Mouse (Mus musculus): ENCODE data around the gene Cdc20. TPM values are rescaled to one million over a fixed set of nuclear protein-coding genes. Genes with fewer than 3 reads are reported as not detected.
A peak's percentile ranks its signal among the peaks of the same experiment; 100 is the strongest.

Cdc20 gene
- total and polyA plus RNA-seq, 2 experiments from 2014 or later, result 57.8 to 78.4 TPM

DNA sequence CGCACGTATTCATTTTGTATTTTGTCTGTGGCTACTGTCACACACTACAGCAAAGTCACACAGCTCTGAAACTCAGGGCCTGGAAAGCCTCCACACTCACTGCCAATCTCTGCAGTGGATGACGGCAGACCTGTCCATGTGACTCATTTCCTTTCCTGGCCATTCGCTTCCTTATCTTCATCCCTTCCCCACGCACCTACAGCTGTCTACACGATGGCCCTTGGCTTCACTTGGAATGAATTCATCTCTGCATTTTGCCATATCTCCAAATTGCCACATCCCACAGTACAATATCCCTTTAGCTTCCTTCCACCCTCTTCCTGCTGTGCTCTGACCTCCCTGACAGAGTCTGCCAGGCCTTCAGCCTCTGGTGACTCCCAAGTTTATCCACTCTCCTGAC is 42.6 kb downstream of the Cdc20 start:
- no peak overlapping the region for H3K4me3 ChIP-seq (ENCODE audit: low read depth, low read length)
- H3K9me3 ChIP-seq (replicated peaks; ENCODE audit: control insufficient read depth, low read length), result no peaks in the 10 kb centered on the region
- peak overlapping the region; percentile 78 for H3K27ac ChIP-seq (ENCODE audit: low read depth)
- peak; percentile 78 for DNase-seq (ENCODE audit: low spot score)
- no peak overlapping the region for H3K4me2 ChIP-seq (ENCODE audit: low read depth, low read length)
- no peak for TF ChIP-seq CTCF (IDR thresholded peaks at IDR 0.05; ENCODE audit: low read depth)
- peak; percentile 89 for TF ChIP-seq EP300 (IDR thresholded peaks at IDR 0.05; ENCODE audit: low read depth)
- H3K9ac ChIP-seq (replicated peaks; ENCODE audit: low read depth, low read length), result no peak overlapping the region
- 18% methylated on average over 6 of the region's 6 CpGs for WGBS
- no peaks in the 10 kb centered on the region for H3K27me3 ChIP-seq (ENCODE audit: control insufficient read depth, insufficient read depth, low read length)
- peaks cover 24% of the 10 kb centered on the region for H3K4me1 ChIP-seq (ENCODE audit: control insufficient read depth, insufficient read depth)
- ATAC-seq (ENCODE audit: insufficient read depth, low read depth), result peak; percentile 86
- peaks cover 70% of the 10 kb centered on the region for H3K36me3 ChIP-seq (replicated peaks; ENCODE audit: control insufficient read depth, insufficient read depth, low read length)

DNA sequence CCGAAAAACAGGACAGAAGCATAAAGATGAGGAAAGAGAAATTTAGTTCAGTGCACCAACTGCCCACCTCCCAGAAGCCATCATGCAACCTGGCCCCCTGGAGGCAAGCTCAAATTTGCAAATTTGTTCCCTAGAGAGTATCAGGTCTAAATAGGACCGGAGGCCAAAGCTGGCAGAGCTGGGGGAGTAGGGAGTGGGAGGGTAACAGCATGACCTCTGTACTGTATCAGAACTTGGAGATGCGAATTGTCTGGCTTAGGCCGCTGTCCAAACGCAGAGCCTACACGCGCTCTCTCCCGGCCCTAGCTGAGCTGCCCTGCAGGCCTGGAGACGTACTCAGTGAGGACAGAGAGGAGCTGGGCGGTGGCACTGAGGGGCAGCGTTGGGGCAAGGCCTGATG is 47.0 kb downstream of the Cdc20 start:
- no peak overlapping the region for H3K4me2 ChIP-seq (ENCODE audit: low read depth, low read length)
- H3K27me3 ChIP-seq (ENCODE audit: control insufficient read depth, insufficient read depth, low read length), result no peaks in the 10 kb centered on the region
- 88% methylated on average over 11 of the region's 11 CpGs for WGBS
- DNase-seq (ENCODE audit: low spot score), result no peak
- no peak overlapping the region for H3K4me3 ChIP-seq (ENCODE audit: low read depth, low read length)
- peaks cover 18% of the 10 kb centered on the region for H3K4me1 ChIP-seq (ENCODE audit: control insufficient read depth, insufficient read depth)
- no peak for ATAC-seq (ENCODE audit: insufficient read depth, low read depth)
- TF ChIP-seq EP300 (IDR thresholded peaks at IDR 0.05; ENCODE audit: low read depth), result no peak
- TF ChIP-seq CTCF (IDR thresholded peaks at IDR 0.05; ENCODE audit: low read depth), result no peak
- peaks cover 86% of the 10 kb centered on the region for H3K36me3 ChIP-seq (replicated peaks; ENCODE audit: control insufficient read depth, insufficient read depth, low read length)
- H3K9me3 ChIP-seq (replicated peaks; ENCODE audit: control insufficient read depth, low read length), result no peaks in the 10 kb centered on the region
- no peak overlapping the region for H3K27ac ChIP-seq (ENCODE audit: low read depth)
- no peak overlapping the region for H3K9ac ChIP-seq (replicated peaks; ENCODE audit: low read depth, low read length)

DNA sequence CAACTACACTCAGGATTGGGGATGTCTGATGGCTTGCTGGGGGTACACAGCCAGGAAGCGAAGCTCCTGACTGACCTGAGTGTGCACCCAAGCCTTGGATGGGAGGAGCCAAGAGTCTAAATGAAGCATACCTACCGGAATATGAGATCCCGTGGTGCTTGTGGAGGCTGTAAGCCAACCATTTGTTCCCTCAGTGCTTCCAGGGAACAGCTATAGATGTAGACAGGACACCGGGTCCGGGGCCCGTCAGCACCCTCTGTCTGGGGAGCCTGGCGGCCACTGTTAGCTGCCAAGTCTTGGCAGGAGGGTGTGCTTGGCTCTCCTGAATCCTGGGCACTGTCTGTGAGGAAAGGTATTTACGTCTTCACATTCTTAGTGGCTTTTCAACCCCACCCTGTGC is 49.8 kb downstream of the Cdc20 start:
- Histone ChIP-seq H3K9me3 (replicated peaks; ENCODE audit: control insufficient read depth, low read length) (no peaks in the 10 kb centered on the region), H3K9ac (replicated peaks; ENCODE audit: low read depth, low read length) (no peak overlapping the region), H3K36me3 (replicated peaks; ENCODE audit: control insufficient read depth, insufficient read depth, low read length) (peaks cover 100% of the 10 kb centered on the region), H3K27me3 (ENCODE audit: control insufficient read depth, insufficient read depth, low read length) (no peaks in the 10 kb centered on the region), H3K4me1 (ENCODE audit: control insufficient read depth, insufficient read depth) (no peaks in the 10 kb centered on the region), H3K4me3 (ENCODE audit: low read depth, low read length) (no peak overlapping the region), H3K4me2 (ENCODE audit: low read depth, low read length) (no peak overlapping the region), H3K27ac (ENCODE audit: low read depth) (no peak overlapping the region)
- 83% methylated on average over 8 of the region's 8 CpGs for WGBS
- DNase-seq (ENCODE audit: low spot score) (no peak), ATAC-seq (ENCODE audit: insufficient read depth, low read depth) (no peak)
- no peak for TF ChIP-seq EP300 (IDR thresholded peaks at IDR 0.05; ENCODE audit: low read depth)
- no peak for TF ChIP-seq CTCF (IDR thresholded peaks at IDR 0.05; ENCODE audit: low read depth)

DNA sequence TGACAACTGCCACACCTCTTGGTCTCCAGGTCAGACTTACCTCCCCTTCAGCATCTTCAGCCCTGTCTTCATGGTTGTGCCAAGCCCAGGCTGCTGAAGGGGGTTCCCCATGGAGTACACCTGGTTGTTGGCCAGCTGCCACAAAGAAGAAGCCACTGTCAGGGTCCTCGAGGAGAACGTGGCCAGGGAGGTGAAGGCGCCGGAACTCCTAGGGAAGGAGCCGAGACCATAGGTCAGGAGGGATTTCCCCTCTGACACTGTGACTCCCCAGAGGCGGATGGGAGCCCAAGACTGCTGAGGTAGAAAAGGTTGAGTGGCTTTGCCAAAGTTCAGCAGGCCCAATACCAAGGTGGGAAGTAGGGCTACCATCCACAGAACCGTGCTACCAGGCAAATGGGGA is 53.9 kb downstream of the Cdc20 start:
- no peaks in the 10 kb centered on the region for H3K27me3 ChIP-seq (ENCODE audit: control insufficient read depth, insufficient read depth, low read length)
- no peaks in the 10 kb centered on the region for H3K9me3 ChIP-seq (replicated peaks; ENCODE audit: control insufficient read depth, low read length)
- no peak overlapping the region for H3K9ac ChIP-seq (replicated peaks; ENCODE audit: low read depth, low read length)
- no peak overlapping the region for H3K4me3 ChIP-seq (ENCODE audit: low read depth, low read length)
- peaks cover 99% of the 10 kb centered on the region for H3K36me3 ChIP-seq (replicated peaks; ENCODE audit: control insufficient read depth, insufficient read depth, low read length)
- no peak for ATAC-seq (ENCODE audit: insufficient read depth, low read depth)
- no peak overlapping the region for H3K4me2 ChIP-seq (ENCODE audit: low read depth, low read length)
- H3K27ac ChIP-seq (ENCODE audit: low read depth), result no peak overlapping the region
- 82% methylated on average over 7 of the region's 7 CpGs for WGBS
- no peak for TF ChIP-seq CTCF (IDR thresholded peaks at IDR 0.05; ENCODE audit: low read depth)
- TF ChIP-seq EP300 (IDR thresholded peaks at IDR 0.05; ENCODE audit: low read depth), result no peak
- no peak for DNase-seq (ENCODE audit: low spot score)
- no peaks in the 10 kb centered on the region for H3K4me1 ChIP-seq (ENCODE audit: control insufficient read depth, insufficient read depth)

Other genes with a start within 250 kb of the Cdc20 start
- 33.7 and 40.8 TPM in 2 replicates for gene Ptprf, start 145.9 kb downstream of the Cdc20 start, total RNA-seq (2014; rRNA removed; ENCODE audit: low replicate concordance)
- 5.2 and 5.9 TPM in 2 replicates for gene Ptprf, start 145.9 kb downstream of the Cdc20 start, polyA plus RNA-seq (2015; fragmentation: Nextera tagmentation; extraction: Ambion mirVana)
- 15.4 and 23.5 TPM in 2 replicates for gene Szt2, start 28.1 kb downstream of the Cdc20 start, total RNA-seq (2014; rRNA removed; ENCODE audit: low replicate concordance)
- gene Szt2, start 28.1 kb downstream of the Cdc20 start, polyA plus RNA-seq (2015; fragmentation: Nextera tagmentation; extraction: Ambion mirVana), result 2.0 and 2.3 TPM in 2 replicates
- gene Med8, start 28.0 kb downstream of the Cdc20 start, total RNA-seq (2014; rRNA removed; ENCODE audit: low replicate concordance), result 17.3 and 40.2 TPM in 2 replicates
- gene Med8, start 28.0 kb downstream of the Cdc20 start, polyA plus RNA-seq (2015; fragmentation: Nextera tagmentation; extraction: Ambion mirVana), result 56.2 and 58.8 TPM in 2 replicates
- 44.4 and 74.3 TPM in 2 replicates for gene Elovl1, start 9.3 kb downstream of the Cdc20 start, total RNA-seq (2014; rRNA removed; ENCODE audit: low replicate concordance)
- gene Elovl1, start 9.3 kb downstream of the Cdc20 start, polyA plus RNA-seq (2015; fragmentation: Nextera tagmentation; extraction: Ambion mirVana), result 49.8 and 49.9 TPM in 2 replicates
- gene Mpl, start 20.2 kb upstream of the Cdc20 start, total RNA-seq (2014; rRNA removed; ENCODE audit: low replicate concordance), result 1.5 and 2.2 TPM in 2 replicates
- gene Mpl, start 20.2 kb upstream of the Cdc20 start, polyA plus RNA-seq (2015; fragmentation: Nextera tagmentation; extraction: Ambion mirVana), result 0.41 and 0.51 TPM in 2 replicates
- gene Tie1, start 52.7 kb upstream of the Cdc20 start, total RNA-seq (2014; rRNA removed; ENCODE audit: low replicate concordance), result 116 and 120 TPM in 2 replicates
- 43.4 and 48.0 TPM in 2 replicates for gene Tie1, start 52.7 kb upstream of the Cdc20 start, polyA plus RNA-seq (2015; fragmentation: Nextera tagmentation; extraction: Ambion mirVana)
- gene 2610528J11Rik, start 89.6 kb upstream of the Cdc20 start, total RNA-seq (2014; rRNA removed; ENCODE audit: low replicate concordance), result not detected in 2 replicates
- gene 2610528J11Rik, start 89.6 kb upstream of the Cdc20 start, polyA plus RNA-seq (2015; fragmentation: Nextera tagmentation; extraction: Ambion mirVana), result 0.12 TPM in 1 of 2 replicates, not detected in the other
- 1.5 and 7.3 TPM in 2 replicates for gene Tmem125, start 106.7 kb upstream of the Cdc20 start, total RNA-seq (2014; rRNA removed; ENCODE audit: low replicate concordance)
- gene Tmem125, start 106.7 kb upstream of the Cdc20 start, polyA plus RNA-seq (2015; fragmentation: Nextera tagmentation; extraction: Ambion mirVana), result 0.26 and 0.27 TPM in 2 replicates
- 0.12 TPM in 1 of 2 replicates, not detected in the other for gene Cfap57, start 183.4 kb upstream of the Cdc20 start, total RNA-seq (2014; rRNA removed; ENCODE audit: low replicate concordance)
- gene Cfap57, start 183.4 kb upstream of the Cdc20 start, polyA plus RNA-seq (2015; fragmentation: Nextera tagmentation; extraction: Ambion mirVana), result 0.07 and 0.11 TPM in 2 replicates
- 5.9 and 49.2 TPM in 2 replicates for gene Ebna1bp2, start 183.4 kb upstream of the Cdc20 start, total RNA-seq (2014; rRNA removed; ENCODE audit: low replicate concordance)
- 64.4 and 68.9 TPM in 2 replicates for gene Ebna1bp2, start 183.4 kb upstream of the Cdc20 start, polyA plus RNA-seq (2015; fragmentation: Nextera tagmentation; extraction: Ambion mirVana)
- gene Olfr62, start 221.6 kb upstream of the Cdc20 start, total RNA-seq (2014; rRNA removed; ENCODE audit: low replicate concordance), result not detected in 2 replicates
- not detected in 2 replicates for gene Olfr62, start 221.6 kb upstream of the Cdc20 start, polyA plus RNA-seq (2015; fragmentation: Nextera tagmentation; extraction: Ambion mirVana)